Mouse (Mus musculus): ENCODE measurements around the gene Spdye4a. TPM values are rescaled to one million over a fixed set of nuclear protein-coding genes. Genes with fewer than 3 reads are reported as not detected.

Spdye4a gene
- polyA plus RNA-seq, 1 experiment from 2014 or later, result not detected

- Histone ChIP-seq H3K27ac (ENCODE audit: low read length) (no peak overlapping the region), H3K4me2 (ENCODE audit: low read length) (no peak overlapping the region), H3K9ac (ENCODE audit: low read depth, low read length) (no peak overlapping the region), H3K4me3 (ENCODE audit: low read depth, low read length) (no peak overlapping the region), H3K27me3 (ENCODE audit: control insufficient read depth, insufficient read depth, low read depth, low read length) (no peaks in the 10 kb centered on the region), H3K4me1 (ENCODE audit: control insufficient read depth, insufficient read depth, low read length) (peaks cover 17% of the 10 kb centered on the region), H3K9me3 (replicated peaks; ENCODE audit: control insufficient read depth, low read length, poor library complexity, severe bottlenecking) (no peaks in the 10 kb centered on the region), H3K36me3 (ENCODE audit: control insufficient read depth, insufficient read depth, low read length) (peaks cover 21% of the 10 kb centered on the region)
- no peak for ATAC-seq
- WGBS, result 61% methylated on average over 1 of the region's 1 CpGs
Measured at GRCm38 (mm10) chr5:143265409-143265808, 38.7 kb upstream of the Spdye4a start.

- H3K4me1 ChIP-seq (ENCODE audit: control insufficient read depth, insufficient read depth, low read length), result peaks cover 16% of the 10 kb centered on the region
- H3K4me3 ChIP-seq (ENCODE audit: low read depth, low read length), result no peak overlapping the region
- no peak overlapping the region for H3K4me2 ChIP-seq (ENCODE audit: low read length)
- peaks cover 22% of the 10 kb centered on the region for H3K36me3 ChIP-seq (ENCODE audit: control insufficient read depth, insufficient read depth, low read length)
- H3K27ac ChIP-seq (ENCODE audit: low read length), result no peak overlapping the region
- no peaks in the 10 kb centered on the region for H3K27me3 ChIP-seq (ENCODE audit: control insufficient read depth, insufficient read depth, low read depth, low read length)
- H3K9ac ChIP-seq (ENCODE audit: low read depth, low read length), result no peak overlapping the region
- 95% methylated on average over 10 of the region's 10 CpGs for WGBS
- H3K9me3 ChIP-seq (replicated peaks; ENCODE audit: control insufficient read depth, low read length, poor library complexity, severe bottlenecking), result no peaks in the 10 kb centered on the region
- ATAC-seq, result no peak
Measured at GRCm38 (mm10) chr5:143264689-143265088, 38.0 kb upstream of the Spdye4a start.

- Histone ChIP-seq H3K9ac (ENCODE audit: low read depth, low read length) (no peak overlapping the region), H3K36me3 (ENCODE audit: control insufficient read depth, insufficient read depth, low read length) (peaks cover 29% of the 10 kb centered on the region), H3K27ac (ENCODE audit: low read length) (no peak overlapping the region), H3K4me3 (ENCODE audit: low read depth, low read length) (no peak overlapping the region), H3K27me3 (ENCODE audit: control insufficient read depth, insufficient read depth, low read depth, low read length) (peaks cover 16% of the 10 kb centered on the region), H3K4me2 (ENCODE audit: low read length) (no peak overlapping the region), H3K4me1 (ENCODE audit: control insufficient read depth, insufficient read depth, low read length) (peaks cover 3% of the 10 kb centered on the region; the same call in 1 of the 2 replicates), H3K9me3 (replicated peaks; ENCODE audit: control insufficient read depth, low read length, poor library complexity, severe bottlenecking) (no peaks in the 10 kb centered on the region)
- 96% methylated on average over 8 of the region's 8 CpGs for WGBS
- no peak for ATAC-seq
Measured at GRCm38 (mm10) chr5:143261636-143262035, 34.9 kb upstream of the Spdye4a start.

- Histone ChIP-seq H3K36me3 (ENCODE audit: control insufficient read depth, insufficient read depth, low read length) (peaks cover 42% of the 10 kb centered on the region), H3K9me3 (replicated peaks; ENCODE audit: control insufficient read depth, low read length, poor library complexity, severe bottlenecking) (no peaks in the 10 kb centered on the region; the same call in 1 of the 2 replicates), H3K4me3 (ENCODE audit: low read depth, low read length) (no peak overlapping the region), H3K9ac (ENCODE audit: low read depth, low read length) (no peak overlapping the region), H3K27me3 (ENCODE audit: control insufficient read depth, insufficient read depth, low read depth, low read length) (peaks cover 28% of the 10 kb centered on the region), H3K4me2 (ENCODE audit: low read length) (no peak overlapping the region), H3K27ac (ENCODE audit: low read length) (no peak overlapping the region), H3K4me1 (ENCODE audit: control insufficient read depth, insufficient read depth, low read length) (peaks cover 14% of the 10 kb centered on the region)
- no peak for ATAC-seq
- 85% methylated on average over 5 of the region's 5 CpGs for WGBS
Measured at GRCm38 (mm10) chr5:143255802-143256201, 29.1 kb upstream of the Spdye4a start.

- Histone ChIP-seq H3K27ac (ENCODE audit: low read length) (no peak overlapping the region), H3K9me3 (replicated peaks; ENCODE audit: control insufficient read depth, low read length, poor library complexity, severe bottlenecking) (no peaks in the 10 kb centered on the region; the same call in 1 of the 2 replicates), H3K27me3 (ENCODE audit: control insufficient read depth, insufficient read depth, low read depth, low read length) (peaks cover 28% of the 10 kb centered on the region), H3K4me2 (ENCODE audit: low read length) (no peak overlapping the region), H3K36me3 (ENCODE audit: control insufficient read depth, insufficient read depth, low read length) (peaks cover 42% of the 10 kb centered on the region), H3K9ac (ENCODE audit: low read depth, low read length) (no peak overlapping the region), H3K4me1 (ENCODE audit: control insufficient read depth, insufficient read depth, low read length) (peaks cover 14% of the 10 kb centered on the region), H3K4me3 (ENCODE audit: low read depth, low read length) (no peak overlapping the region)
- WGBS, result 31% methylated on average over 24 of the region's 24 CpGs
- ATAC-seq, result no peak
Measured at GRCm38 (mm10) chr5:143255131-143255519, 28.4 kb upstream of the Spdye4a start.

- WGBS, result 18% methylated on average over 66 of the region's 66 CpGs
- no peak for ATAC-seq
- Histone ChIP-seq H3K27ac (ENCODE audit: low read length) (no peak overlapping the region), H3K27me3 (ENCODE audit: control insufficient read depth, insufficient read depth, low read depth, low read length) (peaks cover 28% of the 10 kb centered on the region), H3K36me3 (ENCODE audit: control insufficient read depth, insufficient read depth, low read length) (peaks cover 45% of the 10 kb centered on the region), H3K4me3 (ENCODE audit: low read depth, low read length) (no peak overlapping the region), H3K9ac (ENCODE audit: low read depth, low read length) (0 out of 2 replicates have a peak overlapping the region, but pooled peaks have one; percentile 50), H3K4me1 (ENCODE audit: control insufficient read depth, insufficient read depth, low read length) (peaks cover 14% of the 10 kb centered on the region), H3K9me3 (replicated peaks; ENCODE audit: control insufficient read depth, low read length, poor library complexity, severe bottlenecking) (no peaks in the 10 kb centered on the region; the same call in 1 of the 2 replicates), H3K4me2 (ENCODE audit: low read length) (no peak overlapping the region)
Measured at GRCm38 (mm10) chr5:143254487-143255130, 27.9 kb upstream of the Spdye4a start.

- Histone ChIP-seq H3K9me3 (replicated peaks; ENCODE audit: control insufficient read depth, low read length, poor library complexity, severe bottlenecking) (no peaks in the 10 kb centered on the region; the same call in 1 of the 2 replicates), H3K36me3 (ENCODE audit: control insufficient read depth, insufficient read depth, low read length) (peaks cover 46% of the 10 kb centered on the region), H3K9ac (ENCODE audit: low read depth, low read length) (peak overlapping the region; percentile 50; the same call in 1 of the 2 replicates), H3K4me2 (ENCODE audit: low read length) (peak overlapping the region; percentile 46), H3K4me1 (ENCODE audit: control insufficient read depth, insufficient read depth, low read length) (peaks cover 14% of the 10 kb centered on the region), H3K4me3 (ENCODE audit: low read depth, low read length) (peak overlapping the region; percentile 18), H3K27me3 (ENCODE audit: control insufficient read depth, insufficient read depth, low read depth, low read length) (peaks cover 28% of the 10 kb centered on the region), H3K27ac (ENCODE audit: low read length) (no peak overlapping the region)
- 6% methylated on average over 78 of the region's 81 CpGs for WGBS
- no peak for ATAC-seq
Measured at GRCm38 (mm10) chr5:143253881-143254486, 27.3 kb upstream of the Spdye4a start.

- Histone ChIP-seq H3K4me2 (ENCODE audit: low read length) (peak overlapping the region; percentile 46), H3K4me1 (ENCODE audit: control insufficient read depth, insufficient read depth, low read length) (peaks cover 14% of the 10 kb centered on the region), H3K27me3 (ENCODE audit: control insufficient read depth, insufficient read depth, low read depth, low read length) (peaks cover 28% of the 10 kb centered on the region), H3K9ac (ENCODE audit: low read depth, low read length) (peak overlapping the region; percentile 50; the same call in 1 of the 2 replicates), H3K27ac (ENCODE audit: low read length) (no peak overlapping the region), H3K9me3 (replicated peaks; ENCODE audit: control insufficient read depth, low read length, poor library complexity, severe bottlenecking) (no peaks in the 10 kb centered on the region; the same call in 1 of the 2 replicates), H3K4me3 (ENCODE audit: low read depth, low read length) (peak overlapping the region; percentile 18), H3K36me3 (ENCODE audit: control insufficient read depth, insufficient read depth, low read length) (peaks cover 45% of the 10 kb centered on the region)
- 7% methylated on average over 100 of the region's 103 CpGs for WGBS
- no peak for ATAC-seq
Measured at GRCm38 (mm10) chr5:143253186-143253880, 26.6 kb upstream of the Spdye4a start.

- ATAC-seq, result no peak
- H3K4me3 ChIP-seq (ENCODE audit: low read depth, low read length), result no peak overlapping the region
- H3K4me1 ChIP-seq (ENCODE audit: control insufficient read depth, insufficient read depth, low read length), result peaks cover 14% of the 10 kb centered on the region
- H3K4me2 ChIP-seq (ENCODE audit: low read length), result no peak overlapping the region
- peaks cover 24% of the 10 kb centered on the region for H3K27me3 ChIP-seq (ENCODE audit: control insufficient read depth, insufficient read depth, low read depth, low read length)
- H3K36me3 ChIP-seq (ENCODE audit: control insufficient read depth, insufficient read depth, low read length), result peaks cover 49% of the 10 kb centered on the region
- no peaks in the 10 kb centered on the region; the same call in 1 of the 2 replicates for H3K9me3 ChIP-seq (replicated peaks; ENCODE audit: control insufficient read depth, low read length, poor library complexity, severe bottlenecking)
- H3K9ac ChIP-seq (ENCODE audit: low read depth, low read length), result no peak overlapping the region
- H3K27ac ChIP-seq (ENCODE audit: low read length), result no peak overlapping the region
- WGBS, result 39% methylated on average over 18 of the region's 18 CpGs
Measured at GRCm38 (mm10) chr5:143252791-143253185, 26.1 kb upstream of the Spdye4a start.

Measured in midbrain, embryonic 16.5 days (tissue).